Mouse (Mus musculus): ENCODE measurements at regions not wholly inside any gene's neighbourhood (a gene's known extent, or its start where the extent isn't known, plus 50 kb on each side); places are given as distances from the start of the nearest gene placed in this dataset.

GRCm38 (mm10) chr1:183677585-183677984 is 259.6 kb downstream of the Hhipl2 start:
- TF ChIP-seq ZC3H11A (IDR thresholded peaks at IDR 0.05; ENCODE audit: borderline replicate concordance, low read depth, low read length) (no peak), MAFK (IDR thresholded peaks at IDR 0.05; ENCODE audit: insufficient read depth, low read depth, low read length) (no peak)

Data from ES-E14 (cell line).